Mouse (Mus musculus): Measurements from ENCODE around the gene 1700001C02Rik. TPM values are rescaled to one million over a fixed set of nuclear protein-coding genes. Genes with fewer than 3 reads are reported as not detected.

1700001C02Rik gene
- polyA plus RNA-seq, 1 experiment from 2014 or later, result not detected

DNA sequence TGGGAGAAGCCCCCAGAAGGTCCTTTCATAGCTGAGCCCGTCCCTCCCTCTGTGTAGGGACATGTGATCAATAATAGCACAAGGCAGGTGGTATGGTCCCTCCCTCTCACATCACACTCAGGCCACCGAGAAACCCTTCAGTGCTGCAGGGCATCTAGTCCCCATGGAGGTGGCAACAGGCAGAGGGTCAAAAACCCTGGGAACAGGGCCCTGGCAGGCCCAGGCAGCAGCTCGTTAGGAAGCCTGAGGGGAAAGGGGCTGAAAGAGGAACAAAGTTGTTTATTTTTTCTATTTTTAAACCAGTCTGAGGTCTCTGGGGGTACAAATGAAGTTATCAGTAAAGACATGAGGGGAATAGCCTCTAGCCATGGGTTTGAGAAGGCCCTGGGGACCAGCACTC is 58.4 kb downstream of the 1700001C02Rik start:
- no peak for ATAC-seq (ENCODE audit: insufficient number of reproducible peaks, insufficient read depth, low FRiP score, low TSS enrichment, low read depth)
- peaks cover 9% of the 10 kb centered on the region for H3K27me3 ChIP-seq
- H3K27ac ChIP-seq, result no peak overlapping the region
- no peak overlapping the region for H3K9ac ChIP-seq (replicated peaks)
- peaks cover 17% of the 10 kb centered on the region for H3K4me1 ChIP-seq (replicated peaks)
- no peaks in the 10 kb centered on the region for H3K9me3 ChIP-seq
- H3K4me3 ChIP-seq (replicated peaks), result no peak overlapping the region
- 31% methylated on average over 3 of the region's 3 CpGs for WGBS
- no peaks in the 10 kb centered on the region for H3K36me3 ChIP-seq
- no peak overlapping the region for H3K4me2 ChIP-seq

DNA sequence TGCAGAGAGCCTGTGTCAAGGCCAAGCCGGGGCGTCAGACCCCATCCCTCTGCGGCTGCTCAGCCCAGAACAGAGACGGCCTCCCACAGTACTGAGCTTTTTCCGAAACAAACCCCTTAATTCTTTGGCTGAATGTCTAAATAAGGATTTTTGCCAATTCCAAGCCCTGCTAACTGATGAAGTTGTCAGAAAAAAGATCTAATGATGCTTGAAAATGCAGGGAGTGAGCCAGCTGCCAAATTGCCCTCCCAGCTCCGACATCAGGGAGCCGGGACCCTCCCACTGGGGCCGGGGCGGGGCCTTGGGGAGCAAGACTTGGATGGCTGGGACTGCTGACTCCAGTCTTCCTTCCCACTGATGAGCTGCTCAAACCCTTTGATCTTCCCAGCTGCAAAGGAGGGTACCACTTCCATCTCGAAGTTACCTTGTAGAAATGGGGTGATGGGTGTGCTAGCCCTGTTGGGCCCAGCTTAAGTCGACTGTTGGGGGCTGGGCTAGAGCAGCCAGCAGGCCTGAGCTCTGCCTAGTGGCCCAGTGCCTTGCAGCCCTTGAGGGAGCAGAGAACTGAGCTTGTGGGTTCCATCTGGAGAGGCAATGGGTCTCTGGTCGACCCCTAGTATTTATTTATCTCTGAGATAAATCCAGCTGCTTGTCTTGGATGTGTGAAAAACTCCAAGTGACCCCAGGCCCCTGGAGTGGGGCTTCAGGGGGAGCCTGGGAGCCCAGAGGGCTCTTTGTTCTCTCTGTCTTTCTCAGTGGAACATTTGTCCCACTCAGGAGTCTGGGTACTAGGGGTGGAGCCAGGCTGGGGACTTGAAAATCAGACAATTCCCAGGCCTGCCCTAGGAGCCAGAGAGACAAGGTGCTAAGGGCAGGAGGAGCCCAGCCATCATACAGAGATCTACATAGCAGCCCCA is 60.3 kb downstream of the 1700001C02Rik start:
- Histone ChIP-seq H3K27ac (0 out of 2 replicates have a peak overlapping the region, but pooled peaks have one; percentile 17), H3K27me3 (peaks cover 9% of the 10 kb centered on the region), H3K4me2 (no peak overlapping the region), H3K36me3 (no peaks in the 10 kb centered on the region), H3K9ac (replicated peaks) (no peak overlapping the region), H3K4me1 (replicated peaks) (peaks cover 7% of the 10 kb centered on the region; the same call in 1 of the 2 replicates), H3K4me3 (replicated peaks) (no peak overlapping the region), H3K9me3 (no peaks in the 10 kb centered on the region)
- WGBS, result 19% methylated on average over 12 of the region's 12 CpGs
- no peak for ATAC-seq (ENCODE audit: insufficient number of reproducible peaks, insufficient read depth, low FRiP score, low TSS enrichment, low read depth)

DNA sequence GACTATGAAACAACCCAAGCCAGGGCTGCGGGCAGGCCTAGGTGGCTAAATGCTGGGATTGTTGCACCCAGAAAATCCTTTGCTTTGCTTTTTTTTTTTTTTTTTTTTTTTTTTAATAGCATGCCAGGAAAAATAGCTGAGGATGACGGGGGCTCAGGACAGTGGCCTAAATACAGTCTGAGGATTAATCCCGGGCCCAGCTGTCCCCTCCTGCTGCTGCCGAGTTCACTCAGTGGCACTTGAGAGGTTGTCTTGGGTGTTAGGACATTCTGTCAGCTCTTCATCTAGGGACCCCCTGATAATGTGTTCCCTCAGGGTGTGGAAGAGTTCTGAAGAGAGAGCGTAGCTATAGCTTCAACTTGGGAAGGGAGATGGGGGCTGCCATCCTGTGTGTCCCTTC is 61.3 kb downstream of the 1700001C02Rik start:
- Histone ChIP-seq H3K4me3 (replicated peaks) (no peak overlapping the region), H3K9ac (replicated peaks) (no peak overlapping the region), H3K4me1 (replicated peaks) (peaks cover 7% of the 10 kb centered on the region; the same call in 1 of the 2 replicates), H3K36me3 (no peaks in the 10 kb centered on the region), H3K27ac (no peak overlapping the region), H3K27me3 (peaks cover 9% of the 10 kb centered on the region), H3K4me2 (no peak overlapping the region), H3K9me3 (no peaks in the 10 kb centered on the region)
- 74% methylated on average over 5 of the region's 5 CpGs for WGBS
- no peak for ATAC-seq (ENCODE audit: insufficient number of reproducible peaks, insufficient read depth, low FRiP score, low TSS enrichment, low read depth)

DNA sequence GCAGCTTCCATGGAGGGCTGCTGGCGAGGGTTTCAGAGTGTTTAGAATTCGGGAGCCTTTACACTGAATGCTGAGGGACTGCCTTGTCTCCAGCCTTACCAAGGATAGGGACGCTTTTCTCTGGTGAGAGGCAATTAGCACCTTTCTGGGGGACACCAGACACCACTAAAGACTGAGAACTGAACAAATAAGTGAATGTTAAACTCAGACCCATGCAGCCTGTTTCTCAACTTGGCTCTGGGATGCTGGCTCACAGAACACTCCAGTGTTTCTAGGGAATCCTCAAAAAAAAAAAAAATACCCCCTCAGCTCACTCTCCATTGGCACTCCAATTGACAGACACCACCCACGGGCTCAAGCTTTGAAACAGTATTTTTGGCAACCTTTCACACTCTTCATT is 63.1 kb downstream of the 1700001C02Rik start:
- Histone ChIP-seq H3K4me3 (replicated peaks) (no peak overlapping the region), H3K36me3 (no peaks in the 10 kb centered on the region), H3K9ac (replicated peaks) (no peak overlapping the region), H3K9me3 (no peaks in the 10 kb centered on the region), H3K27ac (no peak overlapping the region), H3K27me3 (peaks cover 9% of the 10 kb centered on the region), H3K4me2 (no peak overlapping the region), H3K4me1 (replicated peaks) (peaks cover 7% of the 10 kb centered on the region; the same call in 1 of the 2 replicates)
- ATAC-seq (ENCODE audit: insufficient number of reproducible peaks, insufficient read depth, low FRiP score, low TSS enrichment, low read depth), result no peak
- 18% methylated on average over 4 of the region's 4 CpGs for WGBS

Other genes with a start within 250 kb of the 1700001C02Rik start
- 20.0 and 22.0 TPM in 2 replicates for gene Selenoi, start 233.5 kb upstream of the 1700001C02Rik start, polyA plus RNA-seq (2016; fragmentation: Nextera tagmentation; extraction: Ambion mirVana)
- 0.14 and 0.26 TPM in 2 replicates for gene Drc1, start 184.7 kb upstream of the 1700001C02Rik start, polyA plus RNA-seq (2016; fragmentation: Nextera tagmentation; extraction: Ambion mirVana)
- 0.24 and 0.40 TPM in 2 replicates for gene Otof, start 4.1 kb upstream of the 1700001C02Rik start, polyA plus RNA-seq (2016; fragmentation: Nextera tagmentation; extraction: Ambion mirVana)
- not detected in 2 replicates for gene Cib4, start 79.8 kb downstream of the 1700001C02Rik start, polyA plus RNA-seq (2016; fragmentation: Nextera tagmentation; extraction: Ambion mirVana)
- 0.18 and 0.30 TPM in 2 replicates for gene Kcnk3, start 122.1 kb downstream of the 1700001C02Rik start, polyA plus RNA-seq (2016; fragmentation: Nextera tagmentation; extraction: Ambion mirVana)
- gene Slc35f6, start 181.9 kb downstream of the 1700001C02Rik start, polyA plus RNA-seq (2016; fragmentation: Nextera tagmentation; extraction: Ambion mirVana), result 19.9 and 22.1 TPM in 2 replicates
- 402 and 439 TPM in 2 replicates for gene Cenpa, start 200.7 kb downstream of the 1700001C02Rik start, polyA plus RNA-seq (2016; fragmentation: Nextera tagmentation; extraction: Ambion mirVana)
- 5.4 and 5.5 TPM in 2 replicates for gene Dpysl5, start 245.5 kb downstream of the 1700001C02Rik start, polyA plus RNA-seq (2016; fragmentation: Nextera tagmentation; extraction: Ambion mirVana)